Comparison of ENCODE assay signal across 16 mouse cellular contexts in genomic region chr10:40686976-40687375, GRCm38 (mm10). TPM values are rescaled to one million over a fixed set of nuclear protein-coding genes. Genes with fewer than 3 reads are reported as not detected.
"Had no signal": no experiment of that assay in that cellular context is flagged by ENCODE, and none has a peak within 500 bp of the region (broad histone marks: within the 10 kb centered on the region; RNA-seq: fewer than 3 reads in every experiment).

No protein-coding gene starts in this region.

- H3K4me2 ChIP-seq: lung, embryonic 14.5 days; midbrain, embryonic 12.5 days; neural tube, embryonic 12.5 days had no signal

- H3K4me3 ChIP-seq: midbrain, embryonic 10.5 days; midbrain, embryonic 12.5 days; neural tube, embryonic 12.5 days had no signal

- H3K36me3 ChIP-seq: midbrain, embryonic 10.5 days; midbrain, embryonic 12.5 days; neural tube, embryonic 12.5 days had no signal

- H3K9me3 ChIP-seq: midbrain, embryonic 10.5 days; neural tube, embryonic 12.5 days had no signal

- ATAC-seq: midbrain, embryonic 16.5 days had no signal

- H3K27ac ChIP-seq: midbrain, embryonic 10.5 days; midbrain, embryonic 12.5 days; neural tube, embryonic 12.5 days had no signal

- H3K27me3 ChIP-seq: neural tube, embryonic 12.5 days had no signal

- DNase-seq: lung, adult 18-20 months; lung, embryonic 14.5 days; lung, postnatal 10 days; lung, postnatal 4 days; midbrain, embryonic 14.5 days; right cerebral cortex, postnatal 14 days; thymus, adult 18-20 months; thymus, postnatal 14 days; thymus, postnatal 36 days had no signal

- H3K9ac ChIP-seq: lung, embryonic 14.5 days; midbrain, embryonic 12.5 days; neural tube, embryonic 12.5 days had no signal

RNA-seq across cellular contexts. Expression of gene Mettl24, which starts 3.9 kb away (rescaled TPM):
- total RNA-seq: megakaryocyte, adult 5-6 weeks; megakaryocyte-erythroid progenitor cell, adult 5-6 weeks; neutrophil, adult 5-6 weeks had no signal

RNA-seq across cellular contexts. Expression of gene Ddo, which starts 57.2 kb away (rescaled TPM):
- total RNA-seq: megakaryocyte, adult 5-6 weeks; megakaryocyte-erythroid progenitor cell, adult 5-6 weeks had no signal
